ENCODE assay signal across 8 mouse cellular contexts in the genomic region with DNA sequence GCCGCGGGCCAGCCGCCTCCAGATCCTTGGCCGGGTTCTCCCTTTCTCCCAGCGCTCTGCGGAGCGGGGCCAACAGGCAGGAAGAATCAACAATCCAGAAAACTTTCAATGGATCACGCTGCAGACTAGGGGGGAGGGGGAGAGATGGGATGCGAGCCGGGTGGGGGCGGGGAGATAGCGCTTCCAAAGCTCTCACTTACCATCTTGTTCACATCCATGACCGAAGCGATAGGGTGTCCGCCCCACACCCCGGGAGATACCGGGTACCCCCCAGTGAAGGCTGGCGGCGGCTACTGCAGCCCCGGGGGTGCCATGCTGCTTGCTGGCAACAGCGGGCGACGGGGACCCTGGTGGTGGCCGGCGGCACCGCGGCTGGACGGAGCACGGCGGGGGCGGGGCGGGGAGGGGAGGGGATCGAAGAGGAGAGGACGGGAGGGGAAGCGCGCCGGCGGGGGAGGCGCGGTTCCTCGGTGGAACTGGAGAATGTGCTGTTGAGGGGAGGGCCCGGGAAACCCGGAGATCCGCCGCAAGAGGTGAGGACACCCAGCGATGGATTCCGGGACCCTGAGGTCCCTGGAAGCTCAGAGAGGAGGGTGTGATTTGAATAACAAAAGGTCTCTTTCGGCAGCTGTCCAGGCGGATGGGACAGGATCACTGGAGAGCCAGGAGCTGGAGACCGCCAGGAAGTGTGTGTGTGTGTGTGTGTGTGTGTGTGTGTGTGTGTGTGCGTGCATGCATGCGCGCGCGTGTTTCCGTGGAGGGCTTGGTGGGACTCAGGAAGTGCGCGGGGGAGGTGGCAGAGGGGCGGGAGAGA. TPM values are rescaled to one million over a fixed set of nuclear protein-coding genes. Genes with fewer than 3 reads are reported as not detected.
DNase-seq lines count a peak whose midpoint lies in the region; ATAC-seq lines count a peak whose summit lies in the region.

No protein-coding gene starts in this region.

- no peaks in the 10 kb centered on the region; the same call in 1 of the 2 replicates for H3K36me3 ChIP-seq in hindbrain, embryonic 13.5 days

- peak overlapping the region; percentile 66 for H3K4me3 ChIP-seq in hindbrain, embryonic 13.5 days

- peak overlapping the region; percentile 85 for H3K4me2 ChIP-seq in hindbrain, embryonic 13.5 days

- peaks cover 47% of the 10 kb centered on the region for H3K4me1 ChIP-seq in hindbrain, embryonic 13.5 days (replicated peaks)

- ATAC-seq in hindbrain, embryonic 13.5 days (ENCODE audit: low FRiP score) = peak; percentile 85

- WGBS in hindbrain, embryonic 13.5 days = 1% methylated on average over 44 of the region's 59 CpGs

- H3K27ac ChIP-seq in hindbrain, embryonic 13.5 days = peak overlapping the region; percentile 95

- no peaks in the 10 kb centered on the region for H3K9me3 ChIP-seq in hindbrain, embryonic 13.5 days

- peak; percentile 88 for DNase-seq in R1 (ENCODE audit: low read depth, low spot score)
- DNase-seq in cerebellum, postnatal 10 days = peak; percentile 83
- peak; percentile 67 to 70 for DNase-seq in frontal cortex, postnatal 36 days (ENCODE audit: low spot score in 2 of 2)
- peak; percentile 47 for DNase-seq in left cerebral cortex, adult 11 months (ENCODE audit: low spot score)
- DNase-seq in lung, postnatal 14 days = peak; percentile 81
- peak; percentile 69 for DNase-seq in ovary, postnatal 14 days (ENCODE audit: low spot score)
- DNase-seq in thymus, postnatal 4 days = peak; percentile 53

- peak overlapping the region; percentile 81 for H3K9ac ChIP-seq in hindbrain, embryonic 13.5 days

- H3K27me3 ChIP-seq in hindbrain, embryonic 13.5 days = no peaks in the 10 kb centered on the region

RNA-seq across cellular contexts. Expression of gene Hip1, which starts 55.8 kb away (rescaled TPM):
- polyA plus RNA-seq in hindbrain, embryonic 13.5 days (2015; fragmentation: Nextera tagmentation; extraction: Ambion mirVana) = 38.4 and 38.5 TPM in 2 replicates

Comparison
In these comparisons a context has a peak if more than half of its experiments do, and no peak if none do; other contexts are left out.
1. Peak in every context shown above with its lines: DNase-seq, ATAC-seq, H3K4me3 ChIP-seq and H3K27ac ChIP-seq.